Mouse (Mus musculus) gastrocnemius, postnatal 25 days (tissue): ENCODE results near the gene Hrasls5. TPM values are rescaled to one million over a fixed set of nuclear protein-coding genes. Genes with fewer than 3 reads are reported as not detected.

Experiments used
- DNase-seq: peaks from one replicate; pipeline ENCODE4 v3.0.0; 2022
- long read RNA-seq, 2 experiments: library from polyadenylated mRNA; stranded (forward); transcript quantifications; one replicate each; pipeline ENCODE4 v2.0.0; 2021
- total RNA-seq, 2 experiments: library from RNA; stranded (reverse); gene quantifications; 1 replicate in 1 of 2; 2 replicates in 1 of 2; pipeline ENCODE4 v1.2.3; 2021

Gene Hrasls5
- total RNA-seq, result not detected
- long read RNA-seq, experiment 1, result 0 reads
- long read RNA-seq, experiment 2, result 0 reads

GRCm38 (mm10) chr19:7611942-7612757 lies at the start of gene Hrasls5:
Gene Hrasls5 (plus strand): TSS chr19:7612541.
- DNase-seq, result no peak

- no peak for DNase-seq
These were observed 49.7 kb upstream of the Hrasls5 start for GRCm38 (mm10) chr19:7562601-7563129.

GRCm38 (mm10) chr19:7563676-7564075 lies 48.7 kb upstream of the Hrasls5 start:
- DNase-seq, result no peak

GRCm38 (mm10) chr19:7564457-7564856 lies 47.9 kb upstream of the Hrasls5 start:
- DNase-seq, result no peak

- no peak for DNase-seq
These were observed 45.5 kb upstream of the Hrasls5 start for GRCm38 (mm10) chr19:7566826-7567225.

- no peak for DNase-seq
These were observed 44.0 kb upstream of the Hrasls5 start for GRCm38 (mm10) chr19:7568364-7568763.

- DNase-seq, result no peak
These were observed 42.7 kb upstream of the Hrasls5 start for GRCm38 (mm10) chr19:7569650-7570049.

- DNase-seq, result no peak
These were observed 36.2 kb upstream of the Hrasls5 start for GRCm38 (mm10) chr19:7576180-7576579.

- no peak for DNase-seq
These were observed 34.6 kb upstream of the Hrasls5 start for GRCm38 (mm10) chr19:7577710-7578109.

GRCm38 (mm10) chr19:7581042-7581441 lies 31.3 kb upstream of the Hrasls5 start:
- DNase-seq, result no peak

GRCm38 (mm10) chr19:7583101-7583500 lies 29.2 kb upstream of the Hrasls5 start:
- no peak for DNase-seq

- no peak for DNase-seq
These were observed 28.7 kb upstream of the Hrasls5 start for GRCm38 (mm10) chr19:7583599-7583998.

- DNase-seq, result peak; percentile 33
These were observed 27.1 kb upstream of the Hrasls5 start for GRCm38 (mm10) chr19:7585279-7585678.

GRCm38 (mm10) chr19:7585764-7586163 lies 26.6 kb upstream of the Hrasls5 start:
- DNase-seq, result no peak

GRCm38 (mm10) chr19:7590795-7591194 lies 21.5 kb upstream of the Hrasls5 start:
- no peak for DNase-seq

GRCm38 (mm10) chr19:7592018-7592417 lies 20.3 kb upstream of the Hrasls5 start:
- peak; percentile 48 for DNase-seq

GRCm38 (mm10) chr19:7595534-7595933 lies 16.8 kb upstream of the Hrasls5 start:
- DNase-seq, result no peak

- DNase-seq, result no peak
These were observed 13.9 kb upstream of the Hrasls5 start for GRCm38 (mm10) chr19:7598481-7598880.

- no peak for DNase-seq
These were observed 10.8 kb upstream of the Hrasls5 start for GRCm38 (mm10) chr19:7601551-7601950.

- no peak for DNase-seq
These were observed 8.2 kb upstream of the Hrasls5 start for GRCm38 (mm10) chr19:7604107-7604506.

- DNase-seq, result no peak
These were observed 7.3 kb upstream of the Hrasls5 start for GRCm38 (mm10) chr19:7605013-7605412.

- no peak for DNase-seq
These were observed 6.2 kb upstream of the Hrasls5 start for GRCm38 (mm10) chr19:7605930-7606783.
